Mouse (Mus musculus) cortical plate, adult 2 months (tissue): ENCODE data around the gene Rusc1. TPM values are rescaled to one million over a fixed set of nuclear protein-coding genes. Genes with fewer than 3 reads are reported as not detected.

Experiments
- H3K27ac ChIP-seq: fragments of 200-500 bp; 2 replicates; pipeline ENCODE4 v1.5.1; 2012; ENCODE audit warnings: low read length, control low read depth, inconsistent platforms; ENCODE audit not compliant: insufficient read depth
- H3K4me1 ChIP-seq: fragments of 200-500 bp; 2 replicates; pipeline ENCODE4 v1.6.1; 2011; ENCODE audit warnings: low read length; ENCODE audit not compliant: control insufficient read depth, insufficient read depth
- H3K4me3 ChIP-seq: fragments of 200-500 bp; 2 replicates; pipeline ENCODE4 v1.5.1; 2011; ENCODE audit warnings: mild to moderate bottlenecking, low read length, control low read depth; ENCODE audit not compliant: insufficient read depth
- CTCF ChIP-seq: fragments of 200-500 bp; IDR thresholded peaks from 2 replicates; pipeline ENCODE4 v1.5.1; 2011; ENCODE audit warnings: mild to moderate bottlenecking, control low read depth, low read length; ENCODE audit not compliant: insufficient read depth; ENCODE audit errors: extremely low read depth
- POLR2A ChIP-seq: fragments of 200-500 bp; IDR thresholded peaks from 2 replicates; pipeline ENCODE4 v1.6.1; 2011; ENCODE audit warnings: mild to moderate bottlenecking, low read length, control low read depth; ENCODE audit not compliant: insufficient read depth; ENCODE audit errors: extremely low read depth
- polyA plus RNA-seq: library from polyadenylated mRNA; depleted of rRNA; stranded (reverse); fragments of >200 nt; gene quantifications from 2 replicates; pipeline ENCODE4 v1.2.3, GENCODE M21; 2012

Rusc1 gene
- polyA plus RNA-seq, 1 experiment = 199 TPM

- Histone ChIP-seq H3K27ac (no peak within 1 kb of the TSS), H3K4me3 (peak within 1 kb of the TSS; percentile 63), H3K4me1 (no peaks in the 10 kb centered on the region)
- TF ChIP-seq POLR2A (no peak), CTCF (no peak)
Observed at GRCm38 (mm10) chr3:89100811-89101210, 7.7 kb upstream of the Rusc1 start, which contains the start of gene Gm43738. TSS of gene Gm43738 (minus strand) at chr3:89101099.

- no peaks in the 10 kb centered on the region for H3K4me1 ChIP-seq
- TF ChIP-seq POLR2A (no peak), CTCF (no peak)
- H3K27ac ChIP-seq = no peak overlapping the region
- H3K4me3 ChIP-seq = no peak overlapping the region
Observed at GRCm38 (mm10) chr3:89094021-89094420, 910 bp upstream of the Rusc1 start.

GRCm38 (mm10) chr3:89092509-89093090 is 511 bp downstream of the Rusc1 start:
- Histone ChIP-seq H3K4me3 (peak overlapping the region; percentile 75), H3K4me1 (no peaks in the 10 kb centered on the region), H3K27ac (peak overlapping the region; percentile 60)
- TF ChIP-seq CTCF (no peak), POLR2A (no peak)

GRCm38 (mm10) chr3:89091811-89092508 is 1.2 kb downstream of the Rusc1 start:
- Histone ChIP-seq H3K4me3 (peak overlapping the region; percentile 75), H3K27ac (peak overlapping the region; percentile 60), H3K4me1 (no peaks in the 10 kb centered on the region)
- TF ChIP-seq POLR2A (no peak), CTCF (no peak)

GRCm38 (mm10) chr3:89090694-89091655 is 2.1 kb downstream of the Rusc1 start:
- H3K27ac ChIP-seq = peak overlapping the region; percentile 60
- peak; percentile 43; the same call in 1 of the 2 replicates for TF ChIP-seq POLR2A
- peak; percentile 14; the same call in 1 of the 2 replicates for TF ChIP-seq CTCF
- H3K4me1 ChIP-seq = no peaks in the 10 kb centered on the region
- peak overlapping the region; percentile 75 for H3K4me3 ChIP-seq

- H3K4me3 ChIP-seq = peak overlapping the region; percentile 75
- H3K27ac ChIP-seq = peak overlapping the region; percentile 47
- H3K4me1 ChIP-seq = no peaks in the 10 kb centered on the region
- TF ChIP-seq POLR2A = peak; percentile 88
- TF ChIP-seq CTCF = no peak
Observed at GRCm38 (mm10) chr3:89089882-89090591, 3.1 kb downstream of the Rusc1 start.

- Histone ChIP-seq H3K27ac (no peak overlapping the region), H3K4me3 (peak overlapping the region; percentile 75), H3K4me1 (peaks cover 3% of the 10 kb centered on the region)
- TF ChIP-seq POLR2A (no peak), CTCF (no peak)
Observed at GRCm38 (mm10) chr3:89088974-89089373, 4.1 kb downstream of the Rusc1 start.

GRCm38 (mm10) chr3:89087338-89088110 is 5.6 kb downstream of the Rusc1 start:
- TF ChIP-seq CTCF = peak; percentile 56
- no peak for TF ChIP-seq POLR2A
- Histone ChIP-seq H3K27ac (no peak overlapping the region), H3K4me1 (peaks cover 4% of the 10 kb centered on the region), H3K4me3 (no peak overlapping the region)

- peak overlapping the region; percentile 66; the same call in 1 of the 2 replicates for H3K27ac ChIP-seq
Observed at GRCm38 (mm10) chr3:89084654-89085190, 8.4 kb downstream of the Rusc1 start.

More at GRCm38 (mm10) chr3:89084654-89085190, 8.4 kb downstream of the Rusc1 start:
- no peak overlapping the region for H3K4me3 ChIP-seq
- TF ChIP-seq CTCF (no peak), POLR2A (no peak)
- peaks cover 4% of the 10 kb centered on the region for H3K4me1 ChIP-seq
